Mouse (Mus musculus) bone marrow macrophage, adult 2 months (primary cell): ENCODE data around the gene Larp1b.

Experiments
- CTCF ChIP-seq: IDR thresholded peaks from 2 replicates; pipeline ENCODE4 v1.5.1; 2012; ENCODE audit warnings: low read depth, mild to moderate bottlenecking, low read length, moderate library complexity
- POLR2A ChIP-seq: IDR thresholded peaks from 2 replicates; pipeline ENCODE4 v1.6.1; 2012; ENCODE audit warnings: mild to moderate bottlenecking, low read depth, low read length, borderline replicate concordance

DNA sequence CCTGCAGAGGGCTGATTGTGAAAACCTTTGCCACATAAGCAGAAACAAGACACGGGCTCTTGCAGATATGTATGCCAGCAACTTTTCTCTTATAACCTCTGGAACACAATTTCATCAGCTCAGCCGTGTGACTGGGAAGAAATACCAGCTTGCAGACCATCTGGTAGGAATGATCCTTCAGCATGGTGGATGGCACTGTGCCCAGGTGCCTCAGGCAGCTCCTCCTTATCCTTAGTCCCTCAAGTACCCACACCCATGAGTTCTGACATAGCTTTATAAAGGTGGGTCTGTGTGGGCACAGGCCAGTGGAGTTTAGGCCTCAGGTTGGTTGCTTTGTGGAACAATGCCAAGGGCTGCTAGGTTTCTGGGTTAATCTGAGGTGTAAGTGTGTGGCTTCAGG is 108.8 kb downstream of the Larp1b start:
- no peak for TF ChIP-seq POLR2A
- no peak for TF ChIP-seq CTCF
